In the genomic region with DNA sequence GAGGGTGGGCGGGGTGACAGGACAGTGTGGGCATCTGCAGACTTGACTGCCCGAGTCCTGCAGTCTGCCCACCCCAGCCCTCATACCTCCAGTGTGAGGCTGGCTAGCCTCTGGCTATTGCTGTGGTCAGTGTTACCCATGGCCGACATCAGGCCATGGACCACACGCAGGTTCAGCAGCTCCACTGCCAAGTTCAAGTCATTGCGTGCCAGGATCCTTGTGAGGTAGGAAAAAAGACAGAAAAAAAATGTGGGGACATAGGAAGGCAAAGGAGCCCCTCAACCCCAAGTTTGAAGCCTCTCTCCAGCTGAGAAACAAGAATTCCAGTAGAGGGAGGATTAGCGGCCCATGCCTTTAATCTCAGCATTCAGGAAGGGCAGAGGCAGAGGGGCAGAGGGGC, we compare ENCODE assay signal across 22 mouse cellular contexts. TPM values are rescaled to one million over a fixed set of nuclear protein-coding genes. Genes with fewer than 3 reads are reported as not detected.
"Had no signal": no experiment of that assay in that cellular context is flagged by ENCODE, and none has a peak within 500 bp of the region (broad histone marks: within the 10 kb centered on the region; RNA-seq: fewer than 3 reads in every experiment).

No protein-coding gene starts in this region.

- ATAC-seq: midbrain, embryonic 13.5 days; midbrain, embryonic 16.5 days had no signal

- H3K4me1 ChIP-seq: midbrain, embryonic 13.5 days; neural tube, embryonic 13.5 days had no signal

- H3K4me3 ChIP-seq: midbrain, embryonic 10.5 days; midbrain, embryonic 13.5 days; myocyte; neural tube, embryonic 13.5 days; neural tube, embryonic 15.5 days had no signal

- H3K9ac ChIP-seq: lung, embryonic 14.5 days; midbrain, embryonic 13.5 days; neural tube, embryonic 13.5 days; neural tube, embryonic 15.5 days had no signal

- H3K36me3 ChIP-seq: midbrain, embryonic 10.5 days; midbrain, embryonic 13.5 days; neural tube, embryonic 13.5 days; neural tube, embryonic 15.5 days had no signal

- DNase-seq: lung, adult 18-20 months; lung, embryonic 14.5 days; lung, postnatal 10 days; lung, postnatal 4 days; retina, postnatal 1 day; right cerebral cortex, adult 18-20 months; right cerebral cortex, postnatal 25 days; right cerebral cortex, postnatal 4 days; spleen, adult 18-20 months; thymus, adult 18-20 months; thymus, postnatal 14 days; thymus, postnatal 36 days had no signal

- H3K4me2 ChIP-seq: lung, embryonic 14.5 days; midbrain, embryonic 13.5 days; neural tube, embryonic 13.5 days; neural tube, embryonic 15.5 days had no signal

- H3K27ac ChIP-seq: midbrain, embryonic 10.5 days; midbrain, embryonic 13.5 days; neural tube, embryonic 13.5 days; neural tube, embryonic 15.5 days had no signal

- H3K27me3 ChIP-seq: neural tube, embryonic 13.5 days; neural tube, embryonic 15.5 days had no signal

- H3K9me3 ChIP-seq: midbrain, embryonic 10.5 days; midbrain, embryonic 13.5 days; neural tube, embryonic 13.5 days; neural tube, embryonic 15.5 days had no signal

RNA-seq across cellular contexts. Expression of gene Tmem53, which starts 37.5 kb away (rescaled TPM):
- total RNA-seq: megakaryocyte-erythroid progenitor cell, adult 5-6 weeks had no signal

RNA-seq across cellular contexts. Expression of gene Armh1, which starts 37.7 kb away (rescaled TPM):
- total RNA-seq: megakaryocyte, adult 5-6 weeks; megakaryocyte-erythroid progenitor cell, adult 5-6 weeks had no signal
- polyA plus RNA-seq: myocyte; neural tube, embryonic 11.5 days; small intestine, adult 2 months had no signal
